Mouse (Mus musculus) ES-Bruce4 (cell line): Measurements from ENCODE around the gene Tmem30b.

Experiments used
- CTCF ChIP-seq: IDR thresholded peaks from one replicate; pipeline ENCODE4 v1.8.1; 2011; ENCODE audit warnings: low read depth, low read length
- POLR2A ChIP-seq: IDR thresholded peaks from one replicate; pipeline ENCODE4 v1.8.1; 2011; ENCODE audit warnings: low read length; ENCODE audit not compliant: insufficient read depth

- TF ChIP-seq POLR2A: no peak
- no peak for TF ChIP-seq CTCF
Measured at GRCm38 (mm10) chr12:73565620-73565969, 19.4 kb upstream of the Tmem30b start.
